Mouse (Mus musculus): ENCODE results near the gene Pelp1. TPM values are rescaled to one million over a fixed set of nuclear protein-coding genes. Genes with fewer than 3 reads are reported as not detected.

Gene Pelp1
- total and polyA plus RNA-seq, 2 experiments from 2014 or later = 10.9 to 15.9 TPM

- ATAC-seq (ENCODE audit: insufficient read depth, low read depth) = no peak
These were observed 8.4 kb upstream of the Pelp1 start for GRCm38 (mm10) chr11:70418199-70418598.

DNA sequence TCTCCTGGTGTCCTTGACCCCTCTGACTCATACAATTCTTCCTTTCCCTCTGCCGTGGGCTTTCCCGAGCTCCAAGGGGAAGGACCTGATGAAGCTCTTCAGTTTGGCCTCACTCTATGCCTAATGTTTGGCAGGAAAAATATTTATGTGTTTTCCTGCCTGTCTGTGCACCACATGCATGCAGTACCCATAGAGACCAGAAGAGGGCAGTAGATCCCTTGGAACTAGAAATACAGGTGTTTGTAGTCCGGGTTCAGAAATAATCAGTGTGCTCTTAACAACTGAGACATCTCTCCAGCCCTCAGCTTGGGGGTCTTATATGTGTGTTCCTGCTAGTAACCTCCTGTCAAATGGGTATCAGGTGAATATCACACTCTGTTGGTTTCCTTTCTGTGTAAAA is 4.1 kb upstream of the Pelp1 start:
- ATAC-seq (ENCODE audit: insufficient read depth, low read depth) (no peak), DNase-seq (ENCODE audit: low spot score) (peak; percentile 47)
- Histone ChIP-seq H3K36me3 (replicated peaks; ENCODE audit: control insufficient read depth, insufficient read depth, low read length) (no peaks in the 10 kb centered on the region), H3K27ac (ENCODE audit: low read depth) (no peak overlapping the region), H3K9me3 (replicated peaks; ENCODE audit: control insufficient read depth, low read length) (no peaks in the 10 kb centered on the region), H3K4me3 (ENCODE audit: low read depth, low read length) (no peak overlapping the region), H3K4me1 (ENCODE audit: control insufficient read depth, insufficient read depth) (peaks cover 3% of the 10 kb centered on the region; the same call in 1 of the 2 replicates), H3K9ac (replicated peaks; ENCODE audit: low read depth, low read length) (no peak overlapping the region), H3K27me3 (ENCODE audit: control insufficient read depth, insufficient read depth, low read length) (no peaks in the 10 kb centered on the region), H3K4me2 (ENCODE audit: low read depth, low read length) (no peak overlapping the region)
- WGBS = 6% methylated on average over 3 of the region's 3 CpGs
- no peak for TF ChIP-seq EP300 (IDR thresholded peaks at IDR 0.05; ENCODE audit: low read depth)
- peak; percentile 93 for TF ChIP-seq CTCF (IDR thresholded peaks at IDR 0.05; ENCODE audit: low read depth)

More at GRCm38 (mm10) chr11:70418199-70418598, 8.4 kb upstream of the Pelp1 start:
- Histone ChIP-seq H3K36me3 (replicated peaks; ENCODE audit: control insufficient read depth, insufficient read depth, low read length) (no peaks in the 10 kb centered on the region), H3K4me2 (ENCODE audit: low read depth, low read length) (no peak overlapping the region), H3K9me3 (replicated peaks; ENCODE audit: control insufficient read depth, low read length) (no peaks in the 10 kb centered on the region), H3K4me3 (ENCODE audit: low read depth, low read length) (no peak overlapping the region), H3K27me3 (ENCODE audit: control insufficient read depth, insufficient read depth, low read length) (no peaks in the 10 kb centered on the region), H3K27ac (ENCODE audit: low read depth) (no peak overlapping the region), H3K9ac (replicated peaks; ENCODE audit: low read depth, low read length) (no peak overlapping the region), H3K4me1 (ENCODE audit: control insufficient read depth, insufficient read depth) (no peaks in the 10 kb centered on the region)
- no peak for DNase-seq (ENCODE audit: low spot score)
- 56% methylated on average over 4 of the region's 4 CpGs for whole genome bisulfite sequencing
- TF ChIP-seq EP300 (IDR thresholded peaks at IDR 0.05; ENCODE audit: low read depth) (no peak), CTCF (IDR thresholded peaks at IDR 0.05; ENCODE audit: low read depth) (no peak)

DNA sequence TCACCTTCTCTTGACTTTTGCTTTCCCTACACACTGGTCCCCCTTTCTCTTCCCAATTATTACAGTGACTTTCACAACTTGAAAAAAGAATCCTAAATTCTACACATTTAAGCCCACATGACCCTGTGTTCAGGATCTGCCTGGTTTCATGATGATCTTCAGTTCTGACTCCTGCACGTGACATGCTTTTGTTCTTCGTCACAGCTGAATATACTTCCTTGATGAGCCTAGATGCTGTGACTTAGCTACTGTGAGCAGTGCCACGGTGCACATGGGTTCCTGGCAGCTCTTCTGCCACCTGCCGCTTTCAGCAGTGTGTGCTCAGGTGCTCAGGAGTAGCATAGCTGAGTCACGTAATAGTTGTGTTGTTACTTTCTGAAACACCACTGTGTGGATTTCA is 2.8 kb upstream of the Pelp1 start:
- Histone ChIP-seq H3K36me3 (replicated peaks; ENCODE audit: control insufficient read depth, insufficient read depth, low read length) (no peaks in the 10 kb centered on the region), H3K4me1 (ENCODE audit: control insufficient read depth, insufficient read depth) (peaks cover 9% of the 10 kb centered on the region), H3K9ac (replicated peaks; ENCODE audit: low read depth, low read length) (no peak overlapping the region), H3K27me3 (ENCODE audit: control insufficient read depth, insufficient read depth, low read length) (no peaks in the 10 kb centered on the region), H3K4me2 (ENCODE audit: low read depth, low read length) (no peak overlapping the region), H3K4me3 (ENCODE audit: low read depth, low read length) (no peak overlapping the region), H3K9me3 (replicated peaks; ENCODE audit: control insufficient read depth, low read length) (no peaks in the 10 kb centered on the region), H3K27ac (ENCODE audit: low read depth) (no peak overlapping the region)
- DNase-seq (ENCODE audit: low spot score) (no peak), ATAC-seq (ENCODE audit: insufficient read depth, low read depth) (no peak)
- TF ChIP-seq CTCF (IDR thresholded peaks at IDR 0.05; ENCODE audit: low read depth) (no peak), EP300 (IDR thresholded peaks at IDR 0.05; ENCODE audit: low read depth) (no peak)
- 62% methylated on average over 5 of the region's 5 CpGs for WGBS

GRCm38 (mm10) chr11:70410297-70410643 is 439 bp upstream of the Pelp1 start:
- H3K27me3 ChIP-seq (ENCODE audit: control insufficient read depth, insufficient read depth, low read length) = no peaks in the 10 kb centered on the region
- H3K4me2 ChIP-seq (ENCODE audit: low read depth, low read length) = peak overlapping the region; percentile 96
- H3K36me3 ChIP-seq (replicated peaks; ENCODE audit: control insufficient read depth, insufficient read depth, low read length) = no peaks in the 10 kb centered on the region
- 63% methylated on average over 6 of the region's 6 CpGs for WGBS
- H3K9me3 ChIP-seq (replicated peaks; ENCODE audit: control insufficient read depth, low read length) = no peaks in the 10 kb centered on the region
- no peak for ATAC-seq (ENCODE audit: insufficient read depth, low read depth)
- peak overlapping the region; percentile 89 for H3K9ac ChIP-seq (replicated peaks; ENCODE audit: low read depth, low read length)
- peaks cover 9% of the 10 kb centered on the region for H3K4me1 ChIP-seq (ENCODE audit: control insufficient read depth, insufficient read depth)
- peak overlapping the region; percentile 77 for H3K4me3 ChIP-seq (ENCODE audit: low read depth, low read length)
- TF ChIP-seq EP300 (IDR thresholded peaks at IDR 0.05; ENCODE audit: low read depth) = no peak
- DNase-seq (ENCODE audit: low spot score) = no peak
- H3K27ac ChIP-seq (ENCODE audit: low read depth) = peak overlapping the region; percentile 73

DNA sequence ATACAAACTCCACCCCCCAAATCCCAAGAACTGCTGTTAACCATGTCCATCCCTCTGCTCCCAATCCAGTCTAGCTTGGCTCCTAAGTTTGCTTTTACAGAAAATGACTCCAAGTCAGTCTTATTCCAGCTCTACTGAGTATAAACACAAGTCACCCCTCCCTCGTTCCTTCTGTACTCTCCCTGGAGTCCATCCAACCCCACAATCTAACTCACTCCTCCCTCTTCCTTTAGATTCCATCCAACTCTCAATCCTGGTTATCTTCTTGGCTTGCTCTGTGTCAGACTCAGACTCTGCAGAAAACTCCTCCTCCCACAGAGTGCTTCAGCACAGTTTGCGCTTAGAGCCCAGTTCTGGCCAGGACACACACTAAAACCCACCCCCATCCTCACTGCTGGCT is 6.2 kb downstream of the Pelp1 start:
- Histone ChIP-seq H3K4me1 (ENCODE audit: control insufficient read depth, insufficient read depth) (peaks cover 5% of the 10 kb centered on the region; the same call in 1 of the 2 replicates), H3K27ac (ENCODE audit: low read depth) (peak overlapping the region; percentile 52; the same call in 1 of the 2 replicates), H3K27me3 (ENCODE audit: control insufficient read depth, insufficient read depth, low read length) (no peaks in the 10 kb centered on the region), H3K9ac (replicated peaks; ENCODE audit: low read depth, low read length) (peak overlapping the region; percentile 33; the same call in 1 of the 2 replicates), H3K4me3 (ENCODE audit: low read depth, low read length) (no peak overlapping the region), H3K36me3 (replicated peaks; ENCODE audit: control insufficient read depth, insufficient read depth, low read length) (peaks cover 35% of the 10 kb centered on the region), H3K4me2 (ENCODE audit: low read depth, low read length) (no peak overlapping the region), H3K9me3 (replicated peaks; ENCODE audit: control insufficient read depth, low read length) (no peaks in the 10 kb centered on the region)
- no peak for TF ChIP-seq EP300 (IDR thresholded peaks at IDR 0.05; ENCODE audit: low read depth)
- TF ChIP-seq CTCF (IDR thresholded peaks at IDR 0.05; ENCODE audit: low read depth) = no peak
- DNase-seq (ENCODE audit: low spot score) = peak; percentile 74
- 28% methylated on average over 2 of the region's 2 CpGs for WGBS
- peak; percentile 70 for ATAC-seq (ENCODE audit: insufficient read depth, low read depth)

GRCm38 (mm10) chr11:70389421-70389820 is 20.4 kb downstream of the Pelp1 start:
- Histone ChIP-seq H3K36me3 (replicated peaks; ENCODE audit: control insufficient read depth, insufficient read depth, low read length) (peaks cover 36% of the 10 kb centered on the region), H3K4me3 (ENCODE audit: low read depth, low read length) (no peak overlapping the region), H3K4me2 (ENCODE audit: low read depth, low read length) (no peak overlapping the region), H3K9ac (replicated peaks; ENCODE audit: low read depth, low read length) (no peak overlapping the region), H3K9me3 (replicated peaks; ENCODE audit: control insufficient read depth, low read length) (no peaks in the 10 kb centered on the region), H3K27me3 (ENCODE audit: control insufficient read depth, insufficient read depth, low read length) (no peaks in the 10 kb centered on the region), H3K4me1 (ENCODE audit: control insufficient read depth, insufficient read depth) (no peaks in the 10 kb centered on the region), H3K27ac (ENCODE audit: low read depth) (no peak overlapping the region)
- TF ChIP-seq CTCF (IDR thresholded peaks at IDR 0.05; ENCODE audit: low read depth) = no peak
- no peak for TF ChIP-seq EP300 (IDR thresholded peaks at IDR 0.05; ENCODE audit: low read depth)
- ATAC-seq (ENCODE audit: insufficient read depth, low read depth) = no peak
- DNase-seq (ENCODE audit: low spot score) = no peak
- WGBS = 70% methylated on average over 5 of the region's 5 CpGs
